Mouse (Mus musculus) kidney, embryonic 16.5 days (tissue): ENCODE measurements around the gene Gm21988. TPM values are rescaled to one million over a fixed set of nuclear protein-coding genes. Genes with fewer than 3 reads are reported as not detected.

Source experiments
- ATAC-seq: fragments of 200-750 bp; cut with Nextera tagmentation; 2 replicates; pipeline ENCODE4 v1.8.0; 2017; ENCODE audit warnings: moderate TSS enrichment; ENCODE audit not compliant: low FRiP score, low TSS enrichment
- H3K27ac ChIP-seq: fragments of 300-500 bp; sonication (generic); 2 replicates; pipeline ENCODE4 v1.5.1; 2014; ENCODE audit warnings: low read length
- H3K27me3 ChIP-seq: fragments of 300-500 bp; sonication (generic); 2 replicates; pipeline ENCODE4 v1.6.1; 2014; ENCODE audit warnings: low read length, control low read depth, mixed read lengths; ENCODE audit not compliant: insufficient read depth
- H3K36me3 ChIP-seq: fragments of 300-500 bp; sonication (generic); 2 replicates; pipeline ENCODE4 v1.6.1; 2014; ENCODE audit warnings: low read length, control low read depth, mixed read lengths; ENCODE audit not compliant: insufficient read depth
- H3K4me1 ChIP-seq: fragments of 300-500 bp; sonication (generic); 2 replicates; pipeline ENCODE4 v1.6.1; 2014; ENCODE audit warnings: low read length, control low read depth, mixed read lengths; ENCODE audit not compliant: insufficient read depth
- H3K4me2 ChIP-seq: fragments of 300-500 bp; sonication (generic); replicated peaks from 2 replicates; pipeline ENCODE4 v1.6.1; 2014; ENCODE audit warnings: low read depth, low read length
- H3K4me3 ChIP-seq: fragments of 300-500 bp; sonication (generic); 2 replicates; pipeline ENCODE4 v1.5.1; 2014; ENCODE audit warnings: mild to moderate bottlenecking, low read length
- H3K9ac ChIP-seq: fragments of 300-500 bp; sonication (generic); replicated peaks from 2 replicates; pipeline ENCODE4 v1.6.1; 2014; ENCODE audit warnings: low read length
- H3K9me3 ChIP-seq: fragments of 300-500 bp; sonication (generic); 2 replicates; pipeline ENCODE4 v1.6.1; 2016; ENCODE audit warnings: low read length, control low read depth
- WGBS: fragments of 180-500 bp; shearing (Covaris S2); extraction: QIAGEN DNeasy Blood & Tissue Kit; methylation state at CpG from one replicate; pipeline ENCODE4 v1.1.7; 2014; 5-methylcytosine and 5-hydroxymethylcytosine counted together
- microRNA counts: library from miRNA; unstranded; fragments of <30 nt; microRNA quantifications from one replicate; lab custom pipeline; 2016
- microRNA-seq: library from miRNA; unstranded; fragments of <30 nt; microRNA quantifications from one replicate; pipeline ENCODE4, GENCODE M21; 2016
- polyA plus RNA-seq: library from polyadenylated mRNA; unstranded; fragments of >200 nt; fragmentation: Nextera tagmentation; extraction: Ambion mirVana; gene quantifications from 2 replicates; pipeline ENCODE4 v1.2.1, GENCODE M21; 2015

Gm21988 gene
- polyA plus RNA-seq, 1 experiment from 2014 or later = 10.5 TPM

- Histone ChIP-seq H3K27ac (peak overlapping the region; percentile 77), H3K4me2 (no peak overlapping the region), H3K9me3 (peaks cover 3% of the 10 kb centered on the region; the same call in 1 of the 2 replicates), H3K36me3 (no peaks in the 10 kb centered on the region), H3K4me1 (peaks cover 14% of the 10 kb centered on the region), H3K4me3 (no peak overlapping the region), H3K27me3 (peaks cover 3% of the 10 kb centered on the region; the same call in 1 of the 2 replicates), H3K9ac (no peak overlapping the region)
- WGBS = 72% methylated on average over 8 of the region's 8 CpGs
- ATAC-seq = no peak
These were observed 40.5 kb downstream of the Gm21988 start for GRCm38 (mm10) chr11:70199107-70199506.

DNA sequence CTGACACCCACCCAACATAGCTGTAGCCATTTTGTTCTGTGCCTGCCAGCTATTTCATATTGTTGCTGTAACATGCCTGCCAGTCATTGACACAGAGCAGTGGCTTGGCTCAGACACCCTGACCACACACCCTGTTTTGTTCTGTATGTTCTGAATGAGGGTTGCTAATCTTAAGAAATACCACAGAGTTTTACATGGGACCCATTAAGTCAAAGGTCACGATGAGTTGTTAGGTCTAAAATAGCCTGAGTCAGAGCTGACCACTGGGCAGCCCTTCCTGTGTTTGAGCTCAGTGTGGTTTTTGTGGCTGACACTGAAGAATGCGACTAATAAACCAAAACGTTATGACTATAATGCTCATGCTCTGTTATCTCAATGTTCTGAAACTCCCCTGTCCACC lies 41.3 kb downstream of the Gm21988 start:
- no peak overlapping the region for H3K4me3 ChIP-seq
- no peak for ATAC-seq
- peaks cover 3% of the 10 kb centered on the region; the same call in 1 of the 2 replicates for H3K27me3 ChIP-seq
- H3K36me3 ChIP-seq = no peaks in the 10 kb centered on the region
- H3K27ac ChIP-seq = no peak overlapping the region
- WGBS = 81% methylated on average over 3 of the region's 3 CpGs
- peaks cover 19% of the 10 kb centered on the region for H3K4me1 ChIP-seq
- H3K9ac ChIP-seq = no peak overlapping the region
- peaks cover 3% of the 10 kb centered on the region; the same call in 1 of the 2 replicates for H3K9me3 ChIP-seq
- no peak overlapping the region for H3K4me2 ChIP-seq

DNA sequence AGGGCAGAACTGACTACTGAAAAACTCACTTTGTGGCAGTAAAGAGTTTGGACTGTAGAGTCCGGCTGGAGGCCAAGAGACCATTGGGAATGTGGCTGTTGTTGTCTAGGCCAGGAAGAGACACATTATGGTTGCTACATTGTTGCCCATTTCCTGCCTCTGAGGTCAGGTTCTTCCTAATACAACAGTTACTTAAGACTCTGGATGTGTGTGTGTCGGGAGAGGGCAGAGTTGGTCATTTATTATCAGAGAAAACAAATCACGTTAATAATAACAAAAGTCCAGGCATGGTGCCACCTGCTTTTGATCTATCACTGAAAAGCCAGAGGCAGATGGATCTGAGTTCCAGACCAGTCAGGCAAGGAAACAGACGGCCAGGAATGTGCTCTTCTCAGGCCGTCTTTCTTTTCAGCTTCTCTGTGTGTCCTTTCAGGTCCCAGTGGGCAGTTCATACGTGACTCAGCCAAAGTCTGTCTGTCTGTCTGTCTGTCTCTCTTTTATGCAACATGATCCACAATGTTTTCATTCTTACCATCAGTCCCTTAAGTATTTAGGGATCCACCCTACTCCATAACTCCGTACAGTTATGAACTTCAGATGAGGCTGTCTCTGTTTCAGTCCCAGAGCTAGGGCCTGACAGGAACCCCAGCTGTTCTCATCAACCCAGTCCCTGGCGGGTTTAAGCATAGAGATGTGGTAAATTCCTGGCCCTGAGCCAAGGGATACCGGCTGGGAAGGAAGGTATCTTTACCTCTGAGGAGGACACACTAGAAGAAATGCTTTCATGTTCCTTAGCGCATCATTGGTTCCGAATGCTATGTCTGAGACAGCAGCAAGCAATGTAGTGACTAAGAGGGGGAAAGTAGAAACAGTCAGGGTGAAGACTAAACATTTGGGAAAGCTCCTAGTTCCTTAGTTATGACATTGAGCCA lies 46.0 kb downstream of the Gm21988 start:
- Histone ChIP-seq H3K4me2 (no peak overlapping the region), H3K4me1 (0 out of 2 replicates have a peak, but pooled peaks cover 7% of the 10 kb centered on the region), H3K36me3 (no peaks in the 10 kb centered on the region), H3K27ac (no peak overlapping the region), H3K9me3 (peaks cover 3% of the 10 kb centered on the region; the same call in 1 of the 2 replicates), H3K27me3 (no peaks in the 10 kb centered on the region), H3K4me3 (no peak overlapping the region), H3K9ac (no peak overlapping the region)
- 29% methylated on average over 11 of the region's 11 CpGs for WGBS
- no peak for ATAC-seq

GRCm38 (mm10) chr11:70192157-70192556 lies 47.5 kb downstream of the Gm21988 start:
- H3K27ac ChIP-seq = no peak overlapping the region
- no peak for ATAC-seq
- no peak overlapping the region for H3K4me3 ChIP-seq
- peaks cover 3% of the 10 kb centered on the region; the same call in 1 of the 2 replicates for H3K9me3 ChIP-seq
- H3K9ac ChIP-seq = no peak overlapping the region
- WGBS = 82% methylated on average over 4 of the region's 4 CpGs
- no peak overlapping the region for H3K4me2 ChIP-seq
- 0 out of 2 replicates have a peak, but pooled peaks cover 7% of the 10 kb centered on the region for H3K4me1 ChIP-seq
- no peaks in the 10 kb centered on the region for H3K27me3 ChIP-seq
- no peaks in the 10 kb centered on the region for H3K36me3 ChIP-seq

DNA sequence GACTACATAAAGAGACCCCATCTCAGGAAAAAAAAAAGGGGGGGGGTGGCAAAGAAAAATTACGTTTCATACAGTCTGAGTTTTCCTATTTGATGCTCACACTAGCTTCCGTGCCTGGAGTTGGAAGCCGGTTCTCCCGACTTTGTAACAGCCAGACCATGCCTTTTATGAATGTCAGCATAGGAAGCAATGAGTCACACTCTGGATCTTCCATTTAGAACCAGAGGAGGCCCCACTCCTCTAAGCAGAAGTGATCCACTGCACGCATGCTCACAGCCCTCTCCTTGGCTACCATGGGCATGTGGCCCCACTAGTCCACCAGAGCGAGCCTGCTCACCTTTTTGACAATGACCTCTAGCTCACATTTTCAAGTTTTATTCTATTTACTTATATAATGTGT lies 48.4 kb downstream of the Gm21988 start:
- Histone ChIP-seq H3K27ac (no peak overlapping the region), H3K36me3 (no peaks in the 10 kb centered on the region), H3K27me3 (no peaks in the 10 kb centered on the region), H3K4me3 (no peak overlapping the region), H3K4me2 (no peak overlapping the region), H3K9me3 (peaks cover 3% of the 10 kb centered on the region; the same call in 1 of the 2 replicates), H3K9ac (no peak overlapping the region), H3K4me1 (0 out of 2 replicates have a peak, but pooled peaks cover 7% of the 10 kb centered on the region)
- ATAC-seq = no peak
- 80% methylated on average over 6 of the region's 6 CpGs for WGBS

DNA sequence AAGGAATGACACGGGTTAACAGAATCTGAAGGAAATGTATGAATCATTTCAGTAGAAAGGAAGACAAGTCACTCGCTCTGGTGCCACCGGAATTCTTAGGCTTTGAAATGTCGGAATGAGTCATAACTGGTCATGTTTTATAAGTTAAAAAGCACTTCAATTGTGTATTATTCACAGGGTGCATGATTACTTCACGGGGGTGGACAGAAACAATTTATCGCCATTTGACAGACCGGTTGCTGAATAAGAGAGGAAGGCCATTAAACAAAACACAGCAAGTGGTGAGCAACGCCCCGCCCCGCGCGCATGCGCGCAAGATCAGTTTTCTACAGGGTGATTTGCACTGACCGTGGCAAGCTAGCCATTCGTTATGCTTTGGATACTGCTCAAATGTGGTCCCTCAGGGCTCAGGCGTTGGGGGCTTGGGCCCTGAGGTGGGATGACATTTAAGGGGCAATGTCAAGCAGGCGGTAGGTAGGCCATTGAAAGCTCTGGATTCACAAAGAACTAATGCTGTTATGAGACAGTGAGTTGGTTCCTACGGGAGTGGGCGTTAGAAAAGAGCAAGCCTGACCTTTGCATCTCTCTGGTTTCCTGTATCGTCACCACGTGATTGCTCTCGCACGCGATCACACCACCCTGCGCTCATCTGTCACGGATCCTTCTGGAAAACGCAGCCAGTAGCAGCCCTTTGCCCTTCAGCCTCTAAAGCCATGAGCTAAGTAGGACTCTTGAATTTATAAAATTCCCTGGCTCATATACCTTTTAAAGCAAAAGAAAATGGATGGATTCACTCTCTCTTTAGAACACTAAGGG lies 50.1 kb downstream of the Gm21988 start:
- H3K36me3 ChIP-seq = no peaks in the 10 kb centered on the region
- WGBS = 77% methylated on average over 28 of the region's 28 CpGs
- no peak for ATAC-seq
- H3K9ac ChIP-seq = no peak overlapping the region
- H3K4me2 ChIP-seq = no peak overlapping the region
- no peaks in the 10 kb centered on the region for H3K9me3 ChIP-seq
- no peaks in the 10 kb centered on the region for H3K27me3 ChIP-seq
- H3K27ac ChIP-seq = no peak overlapping the region
- 0 out of 2 replicates have a peak, but pooled peaks cover 7% of the 10 kb centered on the region for H3K4me1 ChIP-seq
- no peak overlapping the region for H3K4me3 ChIP-seq

MicroRNA genes within 50 kb of the gene (microRNA counts, 519-probe panel; counts per million panel counts)
- microRNA mmu-miR-195 (lab: Ali Mortazavi, UCI) (104 counts per million, percentile 35 among the panel's probes with 10 or more counts), microRNA mmu-miR-497 (lab: Ali Mortazavi, UCI) (2,224 counts per million, percentile 56 among the panel's probes with 10 or more counts)

Small RNAs within 50 kb of the gene (microRNA-seq; reads per million reads assigned to microRNA genes)
- gene Mir195a (660 reads per million, percentile 76 among the genes with 10 or more reads in this experiment), gene Mir497 (not detected), gene Mir497b (not detected)

Other genes starting within 250 kb of the Gm21988 start
- gene Gabarap, start 248.7 kb downstream of the Gm21988 start, polyA plus RNA-seq = 437 and 481 TPM in 2 replicates
- gene Phf23, start 244.1 kb downstream of the Gm21988 start, polyA plus RNA-seq = 69.1 and 74.5 TPM in 2 replicates
- gene Dvl2, start 239.2 kb downstream of the Gm21988 start, polyA plus RNA-seq = 39.1 and 40.7 TPM in 2 replicates
- 107 and 114 TPM in 2 replicates for gene Acadvl, start 224.4 kb downstream of the Gm21988 start, polyA plus RNA-seq
- gene Dlg4, start 222.9 kb downstream of the Gm21988 start, polyA plus RNA-seq = 9.3 and 13.2 TPM in 2 replicates
- gene Asgr1, start 185.7 kb downstream of the Gm21988 start, polyA plus RNA-seq = 1.3 and 1.4 TPM in 2 replicates
- gene Asgr2, start 147.2 kb downstream of the Gm21988 start, polyA plus RNA-seq = 0.17 and 0.19 TPM in 2 replicates
- 0.31 and 0.36 TPM in 2 replicates for gene Mgl2, start 109.5 kb downstream of the Gm21988 start, polyA plus RNA-seq
- 0.67 and 0.80 TPM in 2 replicates for gene Clec10a, start 83.6 kb downstream of the Gm21988 start, polyA plus RNA-seq
- gene Slc16a11, start 27.1 kb downstream of the Gm21988 start, polyA plus RNA-seq = 5.2 and 5.5 TPM in 2 replicates
- gene Slc16a13, start 18.8 kb downstream of the Gm21988 start, polyA plus RNA-seq = 18.6 and 19.3 TPM in 2 replicates
- gene Bcl6b, start 10.0 kb downstream of the Gm21988 start, polyA plus RNA-seq = 27.4 and 31.3 TPM in 2 replicates
- gene 0610010K14Rik, start 1.9 kb downstream of the Gm21988 start, polyA plus RNA-seq = 170 and 173 TPM in 2 replicates
- 235 and 255 TPM in 2 replicates for gene Rnasek, start within 50 bp of the Gm21988 start, polyA plus RNA-seq
- gene Alox12, start 15.5 kb upstream of the Gm21988 start, polyA plus RNA-seq = 6.5 and 6.9 TPM in 2 replicates
- gene Alox12e, start 82.8 kb upstream of the Gm21988 start, polyA plus RNA-seq = 0.07 and 0.09 TPM in 2 replicates
- 2.0 TPM in 2 replicates for gene Alox15, start 112.2 kb upstream of the Gm21988 start, polyA plus RNA-seq
- gene Pelp1, start 170.2 kb upstream of the Gm21988 start, polyA plus RNA-seq = 40.3 and 41.9 TPM in 2 replicates
- 15.3 and 19.0 TPM in 2 replicates for gene Arrb2, start 192.8 kb upstream of the Gm21988 start, polyA plus RNA-seq
- 43.9 and 46.3 TPM in 2 replicates for gene Med11, start 212.1 kb upstream of the Gm21988 start, polyA plus RNA-seq
- 1.4 and 1.5 TPM in 2 replicates for gene Zmynd15, start 219.6 kb upstream of the Gm21988 start, polyA plus RNA-seq
- gene Cxcl16, start 220.2 kb upstream of the Gm21988 start, polyA plus RNA-seq = 9.1 and 9.7 TPM in 2 replicates